Mouse (Mus musculus): Measurements from ENCODE around the gene Dbp.
A peak's percentile ranks its signal among the peaks of the same experiment; 100 is the strongest.

GRCm38 (mm10) chr7:45720413-45721233 is 15.7 kb downstream of the Dbp start, which contains the start of gene Fam83e:
- TF ChIP-seq ZKSCAN1 (IDR thresholded peaks at IDR 0.05; ENCODE audit: low read depth, low read length) (no peak), POLR2A (IDR thresholded peaks at IDR 0.05; ENCODE audit: control insufficient read depth in 1 of 2, insufficient read depth in 1 of 2, low read depth in 1 of 2, low read length in 2 of 2, poor library complexity in 1 of 2) (peak in 1 of 2 experiments; percentile 54; a peak in 1 of 4 replicates), CTCF (IDR thresholded peaks at IDR 0.05 in 2 of 3, conservative IDR thresholded peaks at IDR 0.05 in 1 of 3; ENCODE audit: control insufficient read depth in 1 of 3, insufficient read depth in 1 of 3, low read depth in 2 of 3, low read length in 3 of 3, poor library complexity in 1 of 3, severe bottlenecking in 1 of 3) (peak in 2 of 3 experiments; percentile 4 to 23; a peak in 3 of 6 replicates), ZNF384 (IDR thresholded peaks at IDR 0.05; ENCODE audit: low read depth, low read length) (no peak), USF1 (IDR thresholded peaks at IDR 0.05; ENCODE audit: low read depth, low read length) (no peak), KAT2A (conservative IDR thresholded peaks at IDR 0.05; ENCODE audit: low read depth, low read length) (no peak), USF2 (IDR thresholded peaks at IDR 0.05; ENCODE audit: borderline replicate concordance in 1 of 2, insufficient read depth in 1 of 2, low read depth in 1 of 2, low read length in 2 of 2) (no peak)
